Mouse (Mus musculus): ENCODE measurements around the gene Ebp. TPM values are rescaled to one million over a fixed set of nuclear protein-coding genes. Genes with fewer than 3 reads are reported as not detected.

Ebp gene
- 34.8 and 36.6 TPM in 2 replicates for polyA plus RNA-seq (2015; fragmentation: Nextera tagmentation; extraction: Ambion mirVana)

GRCm38 (mm10) chrX:8193419-8193723, at the start of gene Ebp:
TSS of gene Ebp (minus strand) at chrX:8193512.
- Histone ChIP-seq H3K4me2 (ENCODE audit: low read length) (peak within 1 kb of the TSS; percentile 69), H3K4me3 (ENCODE audit: low read length) (peak within 1 kb of the TSS; percentile 54), H3K9me3 (ENCODE audit: control insufficient read depth, low read length) (no peaks in the 10 kb centered on the region), H3K4me1 (ENCODE audit: control insufficient read depth, insufficient read depth, low read depth, low read length) (no peaks in the 10 kb centered on the region), H3K9ac (ENCODE audit: low read depth, low read length) (peak within 1 kb of the TSS; percentile 67), H3K27me3 (replicated peaks; ENCODE audit: control insufficient read depth, insufficient read depth, low read length) (no peaks in the 10 kb centered on the region), H3K36me3 (ENCODE audit: control insufficient read depth, insufficient read depth, low read length) (no peaks in the 10 kb centered on the region), H3K27ac (ENCODE audit: low read depth, low read length) (peak within 1 kb of the TSS; percentile 77)
- peak; percentile 67 for ATAC-seq
- 19% methylated on average over 10 of the region's 10 CpGs for WGBS

DNA sequence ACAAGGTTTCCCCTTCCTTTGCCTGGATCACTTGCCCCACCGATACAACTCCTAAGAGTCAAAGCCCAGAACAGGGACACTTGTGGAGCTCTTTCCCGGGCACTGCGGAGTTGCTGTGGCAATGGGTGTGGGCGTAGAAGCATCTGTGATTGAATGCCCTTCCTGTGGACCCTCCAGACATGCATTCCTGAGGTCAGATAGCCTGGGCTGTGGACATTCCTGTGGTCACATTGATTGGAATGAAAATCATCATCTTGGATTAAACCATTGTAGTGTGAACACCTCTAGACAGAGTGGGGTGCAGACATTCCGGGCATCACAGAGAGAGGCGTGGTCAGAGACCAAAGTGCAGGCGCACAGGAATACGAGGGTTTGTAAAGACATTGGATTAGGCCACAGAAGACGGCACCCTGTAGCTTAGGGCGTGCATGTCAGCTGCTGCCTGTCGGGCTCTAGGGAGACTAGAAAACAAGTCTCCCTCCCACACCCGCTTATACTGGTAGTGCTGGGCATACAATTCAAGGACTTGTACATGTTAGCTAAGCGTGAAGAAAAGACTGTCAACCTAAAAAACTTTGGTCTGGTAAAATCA, 45.6 kb upstream of the Ebp start:
- H3K4me1 ChIP-seq (ENCODE audit: control insufficient read depth, insufficient read depth, low read depth, low read length) = no peaks in the 10 kb centered on the region
- WGBS = 80% methylated on average over 13 of the region's 13 CpGs
- H3K36me3 ChIP-seq (ENCODE audit: control insufficient read depth, insufficient read depth, low read length) = peaks cover 3% of the 10 kb centered on the region; the same call in 1 of the 2 replicates
- ATAC-seq = no peak
- H3K9ac ChIP-seq (ENCODE audit: low read depth, low read length) = no peak overlapping the region
- no peak overlapping the region for H3K4me3 ChIP-seq (ENCODE audit: low read length)
- H3K9me3 ChIP-seq (ENCODE audit: control insufficient read depth, low read length) = no peaks in the 10 kb centered on the region
- no peaks in the 10 kb centered on the region for H3K27me3 ChIP-seq (replicated peaks; ENCODE audit: control insufficient read depth, insufficient read depth, low read length)
- no peak overlapping the region for H3K4me2 ChIP-seq (ENCODE audit: low read length)
- no peak overlapping the region for H3K27ac ChIP-seq (ENCODE audit: low read depth, low read length)

DNA sequence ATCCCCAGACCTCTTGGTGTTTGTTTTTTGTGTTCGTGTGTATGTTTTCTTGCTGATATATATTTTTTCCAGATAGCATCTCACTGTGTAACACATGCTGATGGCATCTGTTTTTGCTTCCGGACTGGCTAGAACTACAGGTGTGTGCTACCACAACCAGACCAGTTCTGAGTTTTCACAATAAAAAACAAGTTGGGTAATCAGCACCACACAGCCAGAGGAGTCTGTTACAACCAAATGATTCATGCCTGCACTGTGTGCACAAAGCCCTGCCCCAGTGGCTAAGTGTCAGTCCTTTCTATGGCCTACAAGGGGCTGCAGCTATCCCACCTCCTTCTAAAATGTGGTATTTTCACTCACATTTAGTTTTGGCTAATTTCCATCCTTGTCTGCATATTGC, 43.4 kb upstream of the Ebp start:
- no peak overlapping the region for H3K4me3 ChIP-seq (ENCODE audit: low read length)
- no peak for ATAC-seq
- H3K27me3 ChIP-seq (replicated peaks; ENCODE audit: control insufficient read depth, insufficient read depth, low read length) = no peaks in the 10 kb centered on the region
- no peak overlapping the region for H3K9ac ChIP-seq (ENCODE audit: low read depth, low read length)
- no peaks in the 10 kb centered on the region for H3K9me3 ChIP-seq (ENCODE audit: control insufficient read depth, low read length)
- H3K27ac ChIP-seq (ENCODE audit: low read depth, low read length) = no peak overlapping the region
- 86% methylated on average over 2 of the region's 2 CpGs for WGBS
- no peaks in the 10 kb centered on the region for H3K4me1 ChIP-seq (ENCODE audit: control insufficient read depth, insufficient read depth, low read depth, low read length)
- H3K4me2 ChIP-seq (ENCODE audit: low read length) = no peak overlapping the region
- peaks cover 3% of the 10 kb centered on the region; the same call in 1 of the 2 replicates for H3K36me3 ChIP-seq (ENCODE audit: control insufficient read depth, insufficient read depth, low read length)

- Histone ChIP-seq H3K36me3 (ENCODE audit: control insufficient read depth, insufficient read depth, low read length) (no peaks in the 10 kb centered on the region), H3K27ac (ENCODE audit: low read depth, low read length) (no peak overlapping the region), H3K27me3 (replicated peaks; ENCODE audit: control insufficient read depth, insufficient read depth, low read length) (no peaks in the 10 kb centered on the region), H3K4me2 (ENCODE audit: low read length) (no peak overlapping the region), H3K9me3 (ENCODE audit: control insufficient read depth, low read length) (no peaks in the 10 kb centered on the region), H3K4me1 (ENCODE audit: control insufficient read depth, insufficient read depth, low read depth, low read length) (no peaks in the 10 kb centered on the region), H3K4me3 (ENCODE audit: low read length) (no peak overlapping the region), H3K9ac (ENCODE audit: low read depth, low read length) (no peak overlapping the region)
- WGBS = 88% methylated on average over 3 of the region's 3 CpGs
- ATAC-seq = no peak
Measured at GRCm38 (mm10) chrX:8233602-8234001, 40.3 kb upstream of the Ebp start.

GRCm38 (mm10) chrX:8230272-8230671, 37.0 kb upstream of the Ebp start:
- Histone ChIP-seq H3K27me3 (replicated peaks; ENCODE audit: control insufficient read depth, insufficient read depth, low read length) (no peaks in the 10 kb centered on the region), H3K4me3 (ENCODE audit: low read length) (no peak overlapping the region), H3K4me2 (ENCODE audit: low read length) (no peak overlapping the region), H3K9me3 (ENCODE audit: control insufficient read depth, low read length) (no peaks in the 10 kb centered on the region), H3K27ac (ENCODE audit: low read depth, low read length) (no peak overlapping the region), H3K9ac (ENCODE audit: low read depth, low read length) (no peak overlapping the region), H3K4me1 (ENCODE audit: control insufficient read depth, insufficient read depth, low read depth, low read length) (no peaks in the 10 kb centered on the region), H3K36me3 (ENCODE audit: control insufficient read depth, insufficient read depth, low read length) (no peaks in the 10 kb centered on the region)
- ATAC-seq = no peak
- 72% methylated on average over 4 of the region's 4 CpGs for WGBS

GRCm38 (mm10) chrX:8223473-8223872, 30.2 kb upstream of the Ebp start:
- Histone ChIP-seq H3K36me3 (ENCODE audit: control insufficient read depth, insufficient read depth, low read length) (no peaks in the 10 kb centered on the region), H3K27me3 (replicated peaks; ENCODE audit: control insufficient read depth, insufficient read depth, low read length) (no peaks in the 10 kb centered on the region), H3K9me3 (ENCODE audit: control insufficient read depth, low read length) (no peaks in the 10 kb centered on the region), H3K4me1 (ENCODE audit: control insufficient read depth, insufficient read depth, low read depth, low read length) (no peaks in the 10 kb centered on the region), H3K9ac (ENCODE audit: low read depth, low read length) (no peak overlapping the region), H3K4me2 (ENCODE audit: low read length) (no peak overlapping the region), H3K4me3 (ENCODE audit: low read length) (no peak overlapping the region), H3K27ac (ENCODE audit: low read depth, low read length) (no peak overlapping the region)
- ATAC-seq = no peak
- 94% methylated on average over 7 of the region's 7 CpGs for WGBS

GRCm38 (mm10) chrX:8222678-8223421, 29.5 kb upstream of the Ebp start:
- no peaks in the 10 kb centered on the region for H3K36me3 ChIP-seq (ENCODE audit: control insufficient read depth, insufficient read depth, low read length)
- no peaks in the 10 kb centered on the region for H3K4me1 ChIP-seq (ENCODE audit: control insufficient read depth, insufficient read depth, low read depth, low read length)
- H3K9me3 ChIP-seq (ENCODE audit: control insufficient read depth, low read length) = no peaks in the 10 kb centered on the region
- no peak for ATAC-seq
- H3K27me3 ChIP-seq (replicated peaks; ENCODE audit: control insufficient read depth, insufficient read depth, low read length) = no peaks in the 10 kb centered on the region
- H3K4me2 ChIP-seq (ENCODE audit: low read length) = no peak overlapping the region
- H3K4me3 ChIP-seq (ENCODE audit: low read length) = no peak overlapping the region
- H3K9ac ChIP-seq (ENCODE audit: low read depth, low read length) = no peak overlapping the region
- H3K27ac ChIP-seq (ENCODE audit: low read depth, low read length) = no peak overlapping the region
- 56% methylated on average over 7 of the region's 7 CpGs for WGBS

DNA sequence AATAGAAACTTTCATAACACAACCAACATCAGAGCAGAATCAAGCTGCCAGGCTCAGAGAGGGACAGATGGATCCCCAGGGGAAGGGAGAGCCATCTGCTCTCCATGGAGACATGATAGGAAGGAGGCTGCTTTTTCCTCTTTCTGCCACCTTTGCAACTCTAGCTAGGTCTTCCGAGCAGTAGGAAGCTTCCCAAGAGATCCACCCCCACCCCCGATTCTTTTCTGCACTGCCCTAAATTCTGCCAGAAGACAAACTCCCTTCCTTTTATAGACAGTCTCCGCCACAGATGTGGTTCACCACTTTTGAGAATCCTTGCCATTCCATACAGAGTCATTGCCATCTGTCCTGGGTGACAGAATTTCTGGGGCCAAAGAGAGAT, 29.0 kb upstream of the Ebp start:
- H3K9me3 ChIP-seq (ENCODE audit: control insufficient read depth, low read length) = no peaks in the 10 kb centered on the region
- no peaks in the 10 kb centered on the region for H3K27me3 ChIP-seq (replicated peaks; ENCODE audit: control insufficient read depth, insufficient read depth, low read length)
- no peaks in the 10 kb centered on the region for H3K36me3 ChIP-seq (ENCODE audit: control insufficient read depth, insufficient read depth, low read length)
- H3K9ac ChIP-seq (ENCODE audit: low read depth, low read length) = no peak overlapping the region
- WGBS = 70% methylated on average over 3 of the region's 3 CpGs
- H3K4me2 ChIP-seq (ENCODE audit: low read length) = no peak overlapping the region
- no peak for ATAC-seq
- H3K4me1 ChIP-seq (ENCODE audit: control insufficient read depth, insufficient read depth, low read depth, low read length) = no peaks in the 10 kb centered on the region
- no peak overlapping the region for H3K27ac ChIP-seq (ENCODE audit: low read depth, low read length)
- H3K4me3 ChIP-seq (ENCODE audit: low read length) = no peak overlapping the region

- Histone ChIP-seq H3K27ac (ENCODE audit: low read depth, low read length) (no peak overlapping the region), H3K4me3 (ENCODE audit: low read length) (no peak overlapping the region), H3K36me3 (ENCODE audit: control insufficient read depth, insufficient read depth, low read length) (no peaks in the 10 kb centered on the region), H3K9ac (ENCODE audit: low read depth, low read length) (no peak overlapping the region), H3K27me3 (replicated peaks; ENCODE audit: control insufficient read depth, insufficient read depth, low read length) (no peaks in the 10 kb centered on the region), H3K4me1 (ENCODE audit: control insufficient read depth, insufficient read depth, low read depth, low read length) (no peaks in the 10 kb centered on the region), H3K4me2 (ENCODE audit: low read length) (no peak overlapping the region), H3K9me3 (ENCODE audit: control insufficient read depth, low read length) (no peaks in the 10 kb centered on the region)
- WGBS = 42% methylated on average over 8 of the region's 8 CpGs
- ATAC-seq = no peak
Measured at GRCm38 (mm10) chrX:8219651-8220050, 26.3 kb upstream of the Ebp start.
